Comparison of ENCODE assay signal across 11 mouse cellular contexts in genomic region chr7:98150525-98150924, GRCm38 (mm10). TPM values are rescaled to one million over a fixed set of nuclear protein-coding genes. Genes with fewer than 3 reads are reported as not detected.
DNase-seq lines count a peak whose midpoint lies in the region; ATAC-seq and TF ChIP-seq lines count a peak whose summit lies in the region.
"Had no signal": no experiment of that assay in that cellular context is flagged by ENCODE, and none has a peak within 500 bp of the region (broad histone marks: within the 10 kb centered on the region; RNA-seq: fewer than 3 reads in every experiment).

No protein-coding gene starts in this region.

- H3K4me3 ChIP-seq in heart, embryonic 11.5 days (ENCODE audit: low read depth, low read length), result no peak overlapping the region
- H3K4me3 ChIP-seq in left cerebral cortex, adult 2 months, result no peak overlapping the region
- no peak overlapping the region for H3K4me3 ChIP-seq in MEL (ENCODE audit: control insufficient read depth in 1 of 2, insufficient read depth in 1 of 2, low read depth in 2 of 2, low read length in 2 of 2)
- no peak overlapping the region for H3K4me3 ChIP-seq in limb, embryonic 10.5 days

- H3K36me3 ChIP-seq in heart, embryonic 11.5 days (ENCODE audit: control insufficient read depth, insufficient read depth, low read length), result no peaks in the 10 kb centered on the region
- H3K36me3 ChIP-seq in MEL (ENCODE audit: control insufficient read depth in 1 of 2, insufficient read depth in 2 of 2, low read length in 2 of 2), result no peaks in the 10 kb centered on the region
- no peaks in the 10 kb centered on the region for H3K36me3 ChIP-seq in limb, embryonic 10.5 days

- 32% methylated on average over 5 of the region's 5 CpGs for WGBS in heart, embryonic 11.5 days (ENCODE audit: insufficient replicate concordance)
- 46% methylated on average over 5 of the region's 5 CpGs for WGBS in limb, embryonic 10.5 days

- DNase-seq in heart, postnatal 14 days, result no peak
- no peak for DNase-seq in left cerebral cortex, adult 2 months (ENCODE audit: extremely low spot score in 1 of 2, low spot score in 2 of 2)
- DNase-seq in left cerebral cortex, postnatal 10 days (ENCODE audit: extremely low spot score in 1 of 2, low spot score in 2 of 2), result no peak
- no peak for DNase-seq in MEL (ENCODE audit: low read depth, low spot score)
- no peak for DNase-seq in limb, embryonic 10.5 days (ENCODE audit: low spot score)
- no peak for DNase-seq in ovary, postnatal 36 days (ENCODE audit: low spot score)
- DNase-seq: gastrocnemius, postnatal 10 days; heart, postnatal 10 days; left cerebral cortex, postnatal 4 days; lung, postnatal 4 days had no signal

- no peak for TF ChIP-seq EP300 in MEL (IDR thresholded peaks at IDR 0.05; ENCODE audit: low read depth in 1 of 2, low read length in 2 of 2)

- H3K4me2 ChIP-seq in heart, embryonic 11.5 days, result no peak overlapping the region

- no peaks in the 10 kb centered on the region for H3K27me3 ChIP-seq in heart, embryonic 11.5 days (ENCODE audit: control insufficient read depth, insufficient read depth, low read length)
- H3K27me3 ChIP-seq in MEL (ENCODE audit: control insufficient read depth in 1 of 2, insufficient read depth in 2 of 2, low read length in 2 of 2), result no peaks in the 10 kb centered on the region
- H3K27me3 ChIP-seq in limb, embryonic 10.5 days (ENCODE audit: low read depth, poor library complexity, severe bottlenecking), result 0 out of 2 replicates have a peak, but pooled peaks cover 4% of the 10 kb centered on the region

- intact Hi-C loops in heart, postnatal 14 days (cut with DNase I), result no loop called here
- intact Hi-C loops in left cerebral cortex, adult 2 months (cut with DNase I), result no loop called here
- intact Hi-C loops in left cerebral cortex, postnatal 10 days (cut with DNase I), result no loop called here

- H3K4me1 ChIP-seq in heart, embryonic 11.5 days (ENCODE audit: control insufficient read depth, insufficient read depth, low read length), result peaks cover 26% of the 10 kb centered on the region
- H3K4me1 ChIP-seq in MEL (ENCODE audit: control insufficient read depth in 1 of 2, insufficient read depth in 2 of 2, low read length in 2 of 2), result peaks cover 0 to under 1% of the 10 kb centered on the region in 2 experiments; a peak in 1 of 4 replicates
- peaks cover 60% of the 10 kb centered on the region for H3K4me1 ChIP-seq in limb, embryonic 10.5 days

- no peak for TF ChIP-seq POLR2A in MEL (IDR thresholded peaks at IDR 0.05; ENCODE audit: control insufficient read depth in 1 of 2, insufficient read depth in 1 of 2, low read depth in 1 of 2, low read length in 2 of 2, poor library complexity in 1 of 2)

- H3K79me2 ChIP-seq in MEL (ENCODE audit: control insufficient read depth, insufficient read depth, low read length, poor library complexity), result no peaks in the 10 kb centered on the region

- H3K9me3 ChIP-seq in heart, embryonic 11.5 days (replicated peaks; ENCODE audit: control insufficient read depth, low read length), result no peaks in the 10 kb centered on the region
- no peaks in the 10 kb centered on the region for H3K9me3 ChIP-seq in MEL (replicated peaks; ENCODE audit: insufficient read depth, low read length)
- no peaks in the 10 kb centered on the region for H3K9me3 ChIP-seq in limb, embryonic 10.5 days (replicated peaks)

- H3K9ac ChIP-seq in heart, embryonic 11.5 days (ENCODE audit: low read depth, low read length), result no peak overlapping the region
- H3K9ac ChIP-seq in MEL (ENCODE audit: control insufficient read depth, low read depth, low read length, poor library complexity, severe bottlenecking), result no peak overlapping the region

- H3K27ac ChIP-seq in heart, embryonic 11.5 days (ENCODE audit: low read depth, low read length), result peak overlapping the region; percentile 55
- H3K27ac ChIP-seq in left cerebral cortex, adult 2 months, result no peak overlapping the region
- no peak overlapping the region for H3K27ac ChIP-seq in MEL (ENCODE audit: control insufficient read depth, low read depth, low read length)
- H3K27ac ChIP-seq in limb, embryonic 10.5 days, result peak overlapping the region; percentile 44; the same call in 1 of the 2 replicates

- TF ChIP-seq RAD21 in MEL (IDR thresholded peaks at IDR 0.05; ENCODE audit: low read depth, low read length), result peak; percentile 3

- TF ChIP-seq CTCF in left cerebral cortex, adult 2 months (IDR thresholded peaks at IDR 0.05), result peak; percentile 19; the same call in 1 of the 2 replicates
- peak in 2 of 3 experiments; percentile 15 to 18; a peak in 2 of 6 replicates for TF ChIP-seq CTCF in MEL (IDR thresholded peaks at IDR 0.05 in 2 of 3, conservative IDR thresholded peaks at IDR 0.05 in 1 of 3; ENCODE audit: control insufficient read depth in 1 of 3, insufficient read depth in 1 of 3, low read depth in 2 of 3, low read length in 3 of 3, poor library complexity in 1 of 3, severe bottlenecking in 1 of 3)

- ATAC-seq in heart, embryonic 11.5 days (replicated peaks; ENCODE audit: insufficient number of reproducible peaks, low FRiP score, low TSS enrichment), result no peak

TF ChIP-seq in MEL, 35 proteins besides CTCF, POLR2A, EP300 and RAD21:
- TF ChIP-seq ELF1 (IDR thresholded peaks at IDR 0.05; ENCODE audit: low read depth, low read length) (no peak), MYB (IDR thresholded peaks at IDR 0.05; ENCODE audit: low read depth, low read length) (no peak), RCOR1 (IDR thresholded peaks at IDR 0.05; ENCODE audit: low read depth, low read length) (no peak), TCF12 (IDR thresholded peaks at IDR 0.05; ENCODE audit: low read depth, low read length) (no peak), MAX (IDR thresholded peaks at IDR 0.05; ENCODE audit: low read length) (no peak), ZC3H11A (IDR thresholded peaks at IDR 0.05; ENCODE audit: low read depth, low read length) (no peak), POLR2AphosphoS5 (IDR thresholded peaks at IDR 0.05; ENCODE audit: borderline replicate concordance, low read depth, low read length) (no peak), SMC3 (IDR thresholded peaks at IDR 0.05; ENCODE audit: low read depth, low read length) (no peak), MEF2A (IDR thresholded peaks at IDR 0.05; ENCODE audit: extremely low read depth, insufficient replicate concordance, low read depth, low read length, poor library complexity, severe bottlenecking) (no peak), CHD1 (IDR thresholded peaks at IDR 0.05; ENCODE audit: low read depth, low read length) (no peak)

RNA-seq across cellular contexts. Expression of gene Omp, which starts 5.2 kb away (rescaled TPM):
- polyA plus RNA-seq in heart, embryonic 11.5 days (2014; fragmentation: Nextera tagmentation; extraction: Ambion mirVana), result 0.37 and 0.47 TPM in 2 replicates
- under 1 TPM; 0.22 TPM for total RNA-seq in heart, postnatal 14 days (2021)
- under 1 TPM; 0.77 to 0.89 TPM for total RNA-seq in left cerebral cortex, adult 2 months (2021)
- 1 to 10 TPM in 1 of 2 experiments, under 1 TPM in 1; 0.56 to 1.2 TPM for total RNA-seq in left cerebral cortex, postnatal 10 days (2021)
- 0.08 TPM in 1 of 2 replicates, not detected in the other for total RNA-seq in MEL (2012; rRNA removed)
- polyA plus RNA-seq in MEL (2012; ENCODE audit: insufficient read depth in 1 of 2, insufficient read length in 2 of 2, low read depth in 1 of 2, low replicate concordance in 2 of 2, missing spikeins in 1 of 2), result under 1 TPM in 1 of 2 experiments, not detected in 1; 0.07 TPM
- polyA plus RNA-seq in limb, embryonic 10.5 days (2016; fragmentation: Nextera tagmentation; extraction: Ambion mirVana), result 0.13 TPM in 2 replicates

RNA-seq across cellular contexts. Expression of gene Capn5, which starts 27.5 kb away (rescaled TPM):
- polyA plus RNA-seq in heart, embryonic 11.5 days (2014; fragmentation: Nextera tagmentation; extraction: Ambion mirVana), result 5.8 and 6.4 TPM in 2 replicates
- 1 to 10 TPM; 2.7 to 3.9 TPM for total RNA-seq in heart, postnatal 14 days (2021)
- total RNA-seq in left cerebral cortex, adult 2 months (2021), result 10 to 100 TPM; 30.8 to 36.1 TPM
- total RNA-seq in left cerebral cortex, postnatal 10 days (2021), result 10 to 100 TPM; 46.4 to 46.6 TPM
- total RNA-seq in MEL (2012; rRNA removed), result 0.04 and 0.26 TPM in 2 replicates
- polyA plus RNA-seq in MEL (2012; ENCODE audit: insufficient read depth in 1 of 2, insufficient read length in 2 of 2, low read depth in 1 of 2, low replicate concordance in 2 of 2, missing spikeins in 1 of 2), result under 1 TPM in 1 of 2 experiments, not detected in 1; 0.54 TPM
- 3.4 and 4.5 TPM in 2 replicates for polyA plus RNA-seq in limb, embryonic 10.5 days (2016; fragmentation: Nextera tagmentation; extraction: Ambion mirVana)

RNA-seq across cellular contexts. Expression of gene Myo7a, which starts 31.2 kb away (rescaled TPM):
- polyA plus RNA-seq in heart, embryonic 11.5 days (2014; fragmentation: Nextera tagmentation; extraction: Ambion mirVana), result 8.4 and 11.9 TPM in 2 replicates
- total RNA-seq in heart, postnatal 14 days (2021), result 1 to 10 TPM; 5.4 to 6.3 TPM
- total RNA-seq in left cerebral cortex, adult 2 months (2021), result 10 to 100 TPM; 12.7 to 15.1 TPM
- total RNA-seq in left cerebral cortex, postnatal 10 days (2021), result 10 to 100 TPM; 16.5 to 16.7 TPM
- total RNA-seq in MEL (2012; rRNA removed), result 1.3 and 1.4 TPM in 2 replicates
- polyA plus RNA-seq in MEL (2012; ENCODE audit: insufficient read depth in 1 of 2, insufficient read length in 2 of 2, low read depth in 1 of 2, low replicate concordance in 2 of 2, missing spikeins in 1 of 2), result 1 to 10 TPM in 1 of 2 experiments, not detected in 1; 7.5 TPM
- 18.6 and 19.1 TPM in 2 replicates for polyA plus RNA-seq in limb, embryonic 10.5 days (2016; fragmentation: Nextera tagmentation; extraction: Ambion mirVana)

RNA-seq across cellular contexts. Expression of gene B3gnt6, which starts 48.8 kb away (rescaled TPM):
- 0.21 TPM in 1 of 2 replicates, not detected in the other for polyA plus RNA-seq in heart, embryonic 11.5 days (2014; fragmentation: Nextera tagmentation; extraction: Ambion mirVana)
- not detected for total RNA-seq in heart, postnatal 14 days (2021)
- under 1 TPM in 1 of 2 experiments, not detected in 1; 0.14 TPM for total RNA-seq in left cerebral cortex, adult 2 months (2021)
- total RNA-seq in left cerebral cortex, postnatal 10 days (2021), result under 1 TPM; 0.24 to 0.28 TPM
- total RNA-seq in MEL (2012; rRNA removed), result 0.12 TPM in 1 of 2 replicates, not detected in the other
- polyA plus RNA-seq in MEL (2012; ENCODE audit: insufficient read depth in 1 of 2, insufficient read length in 2 of 2, low read depth in 1 of 2, low replicate concordance in 2 of 2, missing spikeins in 1 of 2), result under 1 TPM in 1 of 2 experiments, not detected in 1; 0.08 TPM
- polyA plus RNA-seq in limb, embryonic 10.5 days (2016; fragmentation: Nextera tagmentation; extraction: Ambion mirVana), result not detected in 2 replicates
- total RNA-seq: gastrocnemius, postnatal 10 days; heart, postnatal 10 days had no signal

Comparison
In these comparisons a context has a peak if more than half of its experiments do, and no peak if none do; other contexts are left out.
1. H3K27ac ChIP-seq: peak in heart, embryonic 11.5 days (single experiment) and limb, embryonic 10.5 days (single experiment); none in left cerebral cortex, adult 2 months (single experiment) and MEL (single experiment).
2. RNA of gene Capn5, which starts 27.5 kb away (total RNA-seq): 46.4 to 46.6 TPM in left cerebral cortex, postnatal 10 days and 30.8 to 36.1 TPM in left cerebral cortex, adult 2 months; 2.7 to 3.9 TPM in heart, postnatal 14 days and 0.04 to 0.26 TPM in MEL; every median in the first group is over 4 times any median in the second.